Mouse (Mus musculus) adrenal gland (tissue): ENCODE results near the gene Kalrn.

Experiments
- intact Hi-C: fragments of 180-260 bp; cut with DNase I; formaldehyde crosslinking; loops from one replicate; pipeline ENCODE4 v1.15.1; 2025

Kalrn gene

DNA sequence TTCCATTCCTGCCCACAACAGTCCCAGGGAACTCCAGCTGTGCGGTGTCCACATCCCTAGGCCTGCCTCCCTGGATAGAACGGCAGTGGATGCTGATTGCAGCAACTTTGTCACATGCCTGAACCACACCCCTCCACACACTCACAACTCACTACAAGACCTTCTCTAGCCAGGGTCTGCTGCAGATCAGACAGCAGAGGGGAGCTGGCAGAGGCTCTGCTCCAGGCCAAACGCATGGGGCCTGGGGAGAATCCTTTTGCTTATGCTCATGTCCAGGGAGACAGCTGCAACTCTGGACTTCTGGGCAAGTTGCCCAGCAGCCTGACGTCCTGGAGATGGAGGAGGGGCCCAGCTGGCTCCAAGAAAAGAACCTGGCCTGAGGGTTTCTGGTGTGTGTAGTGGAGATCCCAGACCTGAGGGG lies 132.3 kb downstream of the Kalrn start:
- intact Hi-C loops, result no loop called here

DNA sequence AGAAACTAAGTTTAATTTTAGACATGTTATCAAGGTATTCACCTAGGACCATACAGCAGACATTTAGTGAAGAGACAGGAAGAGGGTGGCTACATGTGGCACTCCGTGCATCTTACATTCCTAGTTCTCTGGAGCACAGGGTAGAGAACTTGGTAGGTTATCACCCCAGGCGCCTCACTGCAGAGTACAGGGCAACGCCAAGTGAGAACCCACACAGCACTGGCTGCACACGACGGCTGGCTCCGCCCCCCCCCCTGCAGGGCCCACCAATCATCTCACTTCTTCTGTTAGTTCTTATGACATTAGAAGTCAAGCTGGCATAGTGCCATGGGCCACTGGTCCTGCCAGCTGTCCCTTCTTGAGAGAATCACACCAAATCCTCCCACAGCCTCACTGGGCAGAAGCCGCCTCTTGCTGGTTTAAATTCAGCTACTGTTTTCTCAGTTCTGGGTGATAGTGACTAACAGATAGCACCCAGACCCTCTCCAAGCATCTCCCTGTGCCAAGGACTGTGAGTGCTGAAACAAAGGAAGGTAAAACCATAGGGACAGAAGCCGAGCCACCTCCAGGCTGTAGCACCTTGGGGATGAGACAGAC lies 133.2 kb downstream of the Kalrn start:
- intact Hi-C loops, result no loop called here

DNA sequence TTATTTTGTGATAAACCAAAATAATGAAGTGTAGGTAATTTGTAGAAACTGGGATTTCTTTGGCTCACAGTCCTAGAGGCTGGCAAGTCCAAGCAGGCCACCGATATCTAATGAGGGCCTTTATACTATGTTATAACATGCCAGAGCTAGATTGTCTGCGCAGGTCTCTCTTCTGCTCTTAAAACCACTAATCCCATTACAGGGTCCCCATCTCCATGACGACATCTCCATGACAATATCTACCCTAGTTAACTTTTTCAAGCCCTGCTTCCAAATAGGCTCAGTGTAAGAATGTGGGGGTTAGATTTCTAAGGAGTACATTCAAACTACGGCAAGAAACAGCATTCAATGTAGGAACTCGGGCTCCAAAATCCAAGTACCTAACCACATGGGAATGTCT lies 143.2 kb downstream of the Kalrn start:
- intact Hi-C loops, result no loop called here

DNA sequence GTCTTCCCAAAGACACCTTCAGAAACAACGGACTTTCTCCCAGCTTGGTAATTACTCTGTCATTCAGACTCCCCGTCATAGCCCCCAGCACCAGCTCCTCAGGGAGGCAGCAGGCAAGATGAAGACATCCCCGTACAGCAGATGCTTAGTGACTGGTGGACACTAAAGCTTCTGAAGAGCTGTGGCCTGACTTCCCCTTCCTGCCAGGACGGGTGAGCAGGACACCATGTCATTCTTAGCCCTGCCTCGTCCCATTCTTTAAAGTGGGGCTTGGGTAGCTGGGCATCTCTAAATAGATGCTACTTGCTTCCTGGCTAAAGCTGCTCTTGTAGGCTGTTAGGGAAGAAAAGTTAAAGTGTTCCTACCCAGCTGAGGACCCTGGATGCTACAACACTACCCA lies 145.7 kb downstream of the Kalrn start:
- intact Hi-C loops, result no loop called here

DNA sequence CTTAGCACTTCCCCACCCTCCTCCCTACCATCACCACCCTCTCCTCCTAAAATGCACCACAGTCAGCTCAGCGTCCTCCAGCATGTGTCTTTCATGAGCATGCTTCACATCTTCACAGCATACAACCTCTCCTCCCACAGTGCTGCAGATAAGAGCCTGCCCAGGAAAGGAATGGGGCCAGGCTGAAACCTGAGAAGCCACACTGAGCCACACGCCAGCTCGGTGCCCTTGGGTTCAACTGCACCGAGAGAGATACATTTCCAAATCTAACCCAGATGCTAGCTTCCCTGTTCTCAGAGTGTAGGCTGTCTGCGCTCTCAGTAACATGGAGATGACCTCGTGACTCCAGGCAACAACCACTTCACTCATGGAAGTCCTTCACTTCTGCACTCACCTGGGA lies 151.9 kb downstream of the Kalrn start:
- intact Hi-C loops, result no loop called here

DNA sequence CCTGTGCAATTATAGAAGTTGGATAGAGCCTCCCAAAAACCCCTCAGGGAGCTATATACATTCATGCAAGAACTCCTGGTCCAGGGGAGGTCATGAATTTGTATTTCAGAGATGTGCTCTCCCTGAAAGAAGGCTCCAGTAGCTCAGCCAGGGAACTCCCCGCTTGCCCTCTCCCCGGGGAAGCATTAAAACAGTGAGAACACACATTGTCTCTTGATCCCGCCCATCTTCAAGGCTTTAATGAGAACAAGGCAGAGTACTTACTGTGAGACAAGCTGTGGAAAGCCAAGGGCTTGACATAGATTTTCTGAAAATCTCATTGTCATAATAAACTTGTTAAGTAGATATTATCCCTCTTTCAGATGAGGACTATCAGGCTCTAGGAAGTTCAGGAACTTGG lies 155.4 kb downstream of the Kalrn start:
- intact Hi-C loops, result no loop called here

DNA sequence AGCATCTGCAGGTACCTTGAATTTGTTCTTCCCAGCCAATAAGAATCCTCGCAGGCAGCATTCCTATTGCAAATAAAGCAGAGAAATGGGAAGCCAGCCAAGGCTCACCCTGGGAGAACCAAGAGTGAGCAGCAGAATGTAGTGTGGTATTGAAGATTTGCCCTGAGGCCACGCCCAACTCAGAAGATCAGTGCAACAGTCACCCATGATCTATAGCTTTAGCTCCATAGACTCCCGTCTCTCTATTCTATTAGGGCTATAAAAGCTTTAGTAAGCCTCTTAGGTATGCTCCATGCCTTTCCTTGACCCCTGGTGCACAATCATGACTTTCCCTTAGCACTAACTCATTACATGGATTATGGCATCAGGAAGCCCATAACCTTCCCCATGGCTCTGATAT lies 155.9 kb downstream of the Kalrn start:
- intact Hi-C loops, result no loop called here

DNA sequence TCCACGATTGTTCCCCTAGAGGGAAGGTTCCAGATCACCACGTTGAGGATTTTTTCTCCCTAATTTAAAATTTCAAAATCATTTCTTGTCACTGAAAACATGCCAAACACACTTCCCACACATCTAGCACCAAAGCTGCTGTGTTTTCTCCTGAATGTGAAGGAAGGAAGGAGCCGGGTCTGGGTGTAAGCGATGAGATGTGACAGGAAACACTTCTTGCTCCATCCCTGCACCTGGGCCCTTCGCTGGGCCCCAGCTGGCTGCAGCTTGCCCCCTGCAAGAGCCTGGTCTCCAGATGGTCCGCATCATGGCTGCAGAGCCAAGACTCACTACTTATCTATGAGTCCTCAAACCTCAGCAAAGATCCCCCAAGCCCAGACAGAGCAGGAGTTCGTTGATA lies 158.8 kb downstream of the Kalrn start:
- intact Hi-C loops, result no loop called here

DNA sequence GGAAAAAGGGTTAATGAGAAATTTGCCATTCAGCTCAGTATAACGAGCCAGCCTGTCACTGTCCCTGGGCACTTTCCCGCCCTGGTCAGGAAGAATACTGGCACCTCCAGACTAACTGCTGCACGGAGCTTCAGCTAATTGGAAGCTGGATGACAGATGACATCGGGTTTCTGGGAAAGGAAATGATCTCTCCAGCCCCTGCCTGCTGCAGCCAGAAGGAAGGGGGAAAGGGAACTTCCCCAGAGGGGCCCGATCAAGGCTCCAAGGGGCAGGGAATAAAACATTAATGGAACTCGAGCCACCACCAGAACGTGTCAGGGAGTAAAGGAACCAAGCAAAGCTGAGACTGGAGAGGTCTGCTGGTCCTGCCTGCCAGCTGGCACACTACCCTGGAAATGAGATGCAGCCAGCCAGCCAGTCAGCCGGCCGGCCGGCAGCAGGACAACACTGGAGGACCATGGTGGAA lies 159.4 kb downstream of the Kalrn start:
- intact Hi-C loops, result no loop called here

DNA sequence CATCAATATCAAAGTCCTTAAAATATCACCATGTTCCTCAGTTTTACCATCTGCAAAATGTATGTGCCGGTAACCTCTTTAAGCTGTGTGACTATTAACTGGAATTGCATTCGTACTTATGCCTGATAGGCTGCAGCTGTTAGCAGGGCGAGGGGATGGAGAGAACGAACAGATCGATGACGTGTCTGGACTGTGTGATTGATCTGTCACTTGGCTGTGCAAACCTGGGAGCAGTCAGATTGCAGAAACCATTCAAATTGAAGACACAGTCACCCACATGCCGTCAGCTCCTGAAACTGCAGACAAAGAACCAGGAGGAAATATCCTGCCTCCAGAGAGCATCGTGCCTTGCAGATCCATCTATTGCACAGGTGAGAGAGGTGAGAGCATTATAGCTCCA lies 166.3 kb downstream of the Kalrn start:
- intact Hi-C loops, result no loop called here

DNA sequence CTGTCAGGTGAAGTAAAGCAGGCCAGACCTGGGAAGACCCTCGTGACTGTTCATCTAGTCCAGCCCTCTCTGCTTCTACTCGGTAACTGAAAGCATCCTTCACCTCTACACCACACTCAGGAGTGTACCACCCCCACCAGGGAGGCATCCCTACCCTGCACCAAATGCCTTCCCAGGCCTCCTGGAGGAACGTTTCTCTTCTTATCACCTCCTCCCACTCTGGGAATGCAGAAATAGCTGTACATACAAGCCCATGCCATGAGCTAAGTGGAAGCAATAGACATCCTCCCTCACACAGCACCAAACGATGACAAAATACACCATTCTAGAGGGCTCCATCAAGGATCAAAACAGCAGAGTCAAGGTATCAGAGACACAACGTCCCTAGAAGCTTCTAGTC lies 168.2 kb downstream of the Kalrn start:
- intact Hi-C loops, result no loop called here

DNA sequence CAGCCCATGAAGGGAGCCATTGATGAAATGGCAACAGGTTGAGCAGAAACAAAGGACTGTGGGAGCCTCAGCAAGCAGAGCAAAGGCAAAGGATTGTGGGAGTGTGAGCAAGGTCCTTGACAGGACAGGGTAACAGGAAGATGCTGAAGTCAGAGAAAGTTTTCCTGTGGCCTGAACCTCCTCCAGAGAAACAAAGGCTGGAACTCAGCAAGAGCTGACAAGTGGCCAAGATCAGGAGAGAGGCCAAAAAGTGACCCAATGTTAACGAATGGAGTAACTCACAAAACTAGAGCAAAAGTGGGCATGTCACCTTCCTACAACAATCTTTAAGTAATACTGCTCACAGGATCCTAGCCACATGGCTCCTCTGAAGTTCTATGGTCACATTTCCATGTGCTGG lies 172.1 kb downstream of the Kalrn start:
- intact Hi-C loops, result no loop called here

DNA sequence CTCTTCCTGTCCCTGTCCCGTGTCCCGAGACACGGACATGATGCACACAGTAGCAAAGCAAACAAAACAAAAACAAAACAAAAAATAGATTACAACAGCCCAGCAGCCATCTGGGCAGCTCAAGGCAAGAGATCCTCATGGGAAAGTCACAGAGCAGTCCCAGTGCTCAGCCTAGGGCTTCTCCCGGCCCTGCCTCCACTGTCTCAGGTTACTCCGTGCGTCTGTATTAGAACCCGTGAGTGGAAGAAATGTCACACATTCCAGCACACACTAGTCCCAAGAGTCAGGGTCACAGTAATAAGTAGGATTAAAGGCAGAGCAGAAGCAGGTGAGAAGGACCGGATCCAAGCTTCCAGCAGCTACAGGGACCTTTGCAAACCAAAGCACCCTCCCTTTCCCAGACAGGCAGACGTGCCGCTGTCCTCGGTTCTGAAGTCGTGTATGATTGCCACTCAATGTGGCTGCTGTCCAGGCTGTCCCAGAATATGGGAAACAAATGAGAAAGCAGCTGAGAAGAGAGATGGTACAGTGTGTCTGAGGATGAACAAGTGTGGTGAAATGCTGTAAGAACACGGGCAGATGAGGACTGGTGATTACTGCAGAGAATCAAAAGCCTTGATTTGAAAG lies 173.1 kb downstream of the Kalrn start:
- intact Hi-C loops, result no loop called here

DNA sequence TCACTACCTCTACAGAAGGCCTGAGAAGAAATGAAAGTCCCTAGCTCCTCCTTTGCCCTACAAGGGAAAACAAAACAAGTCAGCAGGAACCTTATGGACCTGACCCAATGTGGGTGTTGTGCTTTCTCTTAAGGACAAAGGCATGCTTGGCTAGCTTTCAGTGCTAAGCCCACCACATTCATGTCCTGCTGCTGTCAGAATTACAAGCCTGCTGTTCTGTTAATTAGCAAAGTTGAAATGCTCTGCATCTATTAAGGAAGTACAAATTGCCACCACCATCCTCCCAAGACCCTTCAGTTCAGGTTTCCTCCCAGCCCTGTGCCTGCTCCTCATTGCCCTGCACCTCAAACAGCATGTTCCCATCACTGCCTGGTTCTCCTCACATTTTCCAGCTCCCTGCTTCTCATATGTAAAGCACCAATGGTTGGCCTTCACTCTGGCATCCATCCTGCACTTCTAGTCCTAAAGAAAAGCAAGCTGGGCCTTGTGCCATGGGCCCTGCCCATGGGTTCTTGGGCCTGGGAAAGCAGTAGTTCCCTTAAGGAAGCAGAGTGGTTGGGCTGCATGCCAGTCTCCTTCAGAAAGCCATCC lies 178.0 kb downstream of the Kalrn start:
- intact Hi-C loops, result no loop called here

DNA sequence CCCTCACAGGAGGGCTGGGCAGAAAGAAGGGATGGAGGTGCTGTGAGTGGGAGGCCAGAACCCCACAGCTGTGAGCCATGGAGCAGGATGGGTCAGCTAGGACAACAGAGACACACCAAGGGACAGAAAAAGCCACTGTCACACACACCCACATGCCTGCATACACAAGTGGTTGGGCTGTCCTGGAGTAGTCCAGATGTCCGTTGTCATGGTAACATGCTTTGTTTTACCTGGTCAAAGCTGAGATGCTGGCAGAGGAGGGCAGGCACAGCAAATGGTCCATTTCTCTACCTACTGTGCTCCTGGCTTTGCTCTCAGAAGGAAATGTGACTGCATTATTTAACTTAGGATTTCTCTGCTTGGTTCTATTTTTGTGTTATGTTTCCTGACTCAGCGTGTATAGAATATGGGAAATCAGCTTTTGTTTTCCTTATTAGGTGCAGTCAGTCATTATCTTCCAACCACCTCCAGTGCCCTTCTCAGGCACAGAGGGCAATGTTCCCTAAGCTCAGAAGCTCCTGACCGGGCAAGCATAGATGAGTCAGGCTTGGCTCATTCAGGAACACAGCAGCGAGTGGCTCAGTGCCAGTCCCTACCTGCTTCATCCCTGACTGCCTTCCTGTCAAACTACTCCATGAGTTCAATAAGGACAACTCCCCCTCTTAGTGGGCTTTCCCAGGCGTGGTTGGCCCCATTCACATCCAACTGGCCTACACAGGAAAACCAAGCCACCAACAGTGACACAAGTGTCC lies 183.6 kb downstream of the Kalrn start:
- intact Hi-C loops, result no loop called here

DNA sequence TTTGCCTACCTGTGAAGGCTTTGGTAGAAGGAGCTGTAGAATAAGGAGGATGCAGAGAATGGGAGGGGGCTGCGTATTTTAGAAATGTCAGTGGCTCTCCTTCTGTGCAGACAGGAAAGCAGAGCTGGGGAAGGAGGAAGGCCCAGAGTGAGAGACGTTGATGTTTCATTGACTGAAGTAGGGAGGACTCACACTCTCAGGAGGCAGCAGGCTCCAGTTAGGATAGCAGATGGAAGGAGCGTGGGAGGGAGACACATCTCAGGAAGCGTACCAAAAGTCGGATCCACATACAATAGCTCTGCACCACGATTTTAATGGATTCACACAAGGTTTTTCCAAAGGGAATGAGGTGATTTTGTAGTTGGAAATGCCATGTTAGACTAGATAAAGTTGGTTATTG lies 184.5 kb downstream of the Kalrn start:
- intact Hi-C loops, result no loop called here

DNA sequence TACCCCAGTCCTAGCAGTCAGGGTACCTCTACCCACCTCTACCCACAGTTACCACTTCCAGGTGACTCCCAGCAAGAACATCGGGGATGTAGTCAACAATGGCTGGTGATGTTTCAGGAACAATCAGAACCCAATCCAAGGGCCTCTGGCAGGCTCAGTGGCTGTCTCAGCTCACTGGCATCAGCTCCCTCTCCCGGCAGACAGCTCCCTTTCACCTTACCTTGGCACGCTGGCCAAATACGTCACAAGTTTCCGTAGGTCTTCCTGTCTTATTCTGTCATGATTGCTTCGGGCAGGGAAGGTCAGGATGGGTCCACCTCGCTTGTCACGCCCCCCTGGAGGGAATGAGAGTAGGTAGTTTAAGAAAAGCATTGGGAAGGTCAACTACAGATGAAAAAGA lies 188.3 kb downstream of the Kalrn start:
- intact Hi-C loops, result no loop called here

DNA sequence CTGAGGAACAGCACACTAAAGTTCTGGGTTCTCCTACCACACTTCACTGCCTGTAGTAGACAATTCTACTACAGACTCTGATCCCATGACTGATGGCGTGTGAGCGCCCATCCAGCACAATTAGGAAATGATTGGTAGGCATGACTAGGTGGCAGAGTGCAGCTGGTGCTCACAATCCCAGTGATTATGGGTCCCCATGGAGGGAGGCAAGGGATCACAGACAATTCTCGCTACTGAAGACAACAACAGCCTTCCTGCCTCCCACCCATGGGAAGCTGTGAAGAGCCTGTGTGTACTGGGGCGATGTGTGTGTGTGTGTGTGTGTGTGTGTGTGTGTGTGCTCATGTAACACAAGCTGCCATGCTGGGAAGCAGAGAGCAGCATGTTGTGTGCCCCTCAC lies 190.3 kb downstream of the Kalrn start:
- intact Hi-C loops, result no loop called here

DNA sequence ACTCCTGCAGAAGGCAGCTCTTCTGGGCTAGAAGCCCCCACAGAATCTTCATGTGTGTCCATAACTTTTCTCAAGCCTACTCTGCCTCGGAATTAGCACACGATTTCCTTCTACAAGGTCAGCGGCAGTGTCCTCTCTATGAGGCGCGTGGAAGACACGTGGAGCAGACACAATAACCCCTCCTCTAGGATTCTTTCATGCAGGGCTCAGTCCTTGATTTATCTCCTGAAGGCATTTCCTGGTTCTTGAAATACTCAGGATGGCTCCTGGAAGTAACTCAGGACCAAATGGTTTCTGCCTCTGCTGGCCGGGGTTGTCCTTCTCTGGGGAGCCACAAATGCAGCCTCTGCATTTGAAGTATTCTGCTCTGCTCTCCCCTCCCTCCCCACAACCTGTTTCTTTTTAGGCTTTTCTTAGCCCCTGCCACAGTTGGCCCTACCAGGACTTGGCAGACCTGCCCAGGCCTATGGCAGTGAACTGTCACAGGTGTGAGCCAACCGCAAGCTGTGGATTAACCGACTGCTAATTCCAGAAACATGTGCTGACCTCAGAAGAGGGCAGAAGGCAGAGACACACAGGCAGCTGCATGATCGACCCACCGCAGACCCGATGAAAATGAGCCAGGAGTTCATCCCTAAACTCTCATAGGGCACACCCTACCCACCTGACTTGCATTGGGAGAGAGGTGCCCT lies 197.0 kb downstream of the Kalrn start:
- intact Hi-C loops, result no loop called here

DNA sequence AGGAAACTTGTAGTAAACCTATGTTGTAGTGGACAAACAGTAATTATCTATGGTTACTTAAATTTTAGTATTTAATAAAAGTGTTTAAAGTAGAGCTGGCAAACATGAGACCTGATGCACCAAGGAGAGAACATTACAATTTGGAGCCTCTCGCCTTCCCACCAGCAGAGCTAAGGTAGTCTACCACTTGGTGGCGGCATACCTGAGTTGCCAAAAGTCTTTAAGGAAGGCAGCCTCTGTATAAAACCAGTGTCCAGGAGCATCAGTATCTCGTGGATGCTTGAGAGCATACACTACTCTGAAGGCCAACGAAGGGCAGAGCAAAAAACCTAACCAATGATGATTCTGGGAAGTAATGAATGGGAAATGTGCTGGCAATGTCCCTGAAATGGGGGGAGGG lies 199.8 kb downstream of the Kalrn start:
- intact Hi-C loops, result no loop called here

DNA sequence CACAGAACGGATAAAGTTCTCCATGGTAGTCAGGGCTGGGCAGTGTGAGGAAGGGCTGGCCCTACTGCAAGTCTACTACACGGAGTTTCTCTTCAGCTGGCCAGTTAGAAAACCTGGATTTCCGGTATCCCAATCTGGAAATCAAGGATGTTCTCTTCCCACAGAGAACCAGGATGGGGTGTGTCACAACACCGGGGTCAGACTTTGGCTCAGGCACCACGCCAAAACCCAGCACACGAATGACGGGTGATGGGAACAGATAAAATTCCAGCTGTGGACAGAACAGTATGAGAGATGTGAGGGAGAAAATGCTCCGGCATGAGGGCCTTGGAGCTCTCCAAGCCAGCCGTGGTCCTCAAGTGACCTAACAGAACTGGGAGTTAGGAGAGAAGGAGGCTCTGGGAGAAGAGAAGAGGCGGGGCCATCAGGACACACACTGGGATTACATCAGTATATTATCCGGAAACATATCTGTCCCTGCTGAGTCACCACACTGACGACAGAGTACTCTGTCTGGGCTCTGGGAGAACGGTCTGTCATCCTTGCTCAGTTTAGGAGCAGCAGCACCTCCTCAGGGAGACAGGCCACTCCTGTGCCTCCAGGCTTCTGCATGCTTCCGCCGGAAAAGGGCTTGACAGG lies 201.1 kb downstream of the Kalrn start:
- intact Hi-C loops, result no loop called here
